Mouse (Mus musculus) CH12.LX (cell line): ENCODE measurements around the gene Pcbp4. TPM values are rescaled to one million over a fixed set of nuclear protein-coding genes. Genes with fewer than 3 reads are reported as not detected.

Experiments
- DNase-seq: peaks from one replicate; pipeline ENCODE4 v3.0.0-alpha.2; 2013; ENCODE audit errors: extremely low read depth
- H3K27ac ChIP-seq: 2 replicates; pipeline ENCODE4 v1.5.1; 2012; ENCODE audit warnings: low read depth, mild to moderate bottlenecking, control low read depth, moderate library complexity; ENCODE audit not compliant: insufficient read depth
- H3K27me3 ChIP-seq: replicated peaks from 2 replicates; pipeline ENCODE3; 2012; ENCODE audit warnings: inconsistent platforms
- H3K36me3 ChIP-seq, 2 experiments: replicated peaks in 1 of 2; 2 replicates each; pipeline versions ENCODE3 to v1.6.1; 2012; ENCODE audit warnings: inconsistent platforms in 1 of 2, low read length in 1 of 2, mild to moderate bottlenecking in 1 of 2, mixed read lengths in 1 of 2, moderate library complexity in 1 of 2; ENCODE audit not compliant: control insufficient read depth in 1 of 2, insufficient read depth in 1 of 2
- H3K4me1 ChIP-seq, 2 experiments: 2 replicates each; pipeline ENCODE4 v1.6.1; 2012; ENCODE audit warnings: inconsistent platforms in 1 of 2, moderate library complexity in 1 of 2; ENCODE audit not compliant: insufficient read depth in 2 of 2, control insufficient read depth in 1 of 2
- H3K4me2 ChIP-seq: 2 replicates; pipeline ENCODE4 v1.6.1; 2012; ENCODE audit warnings: low read depth, mild to moderate bottlenecking, control low read depth; ENCODE audit not compliant: poor library complexity, insufficient read depth, severe bottlenecking
- H3K4me3 ChIP-seq, 3 experiments: fragments of 150-350 bp in 1 of 3; sonication (generic) in 1 of 3; replicated peaks in 1 of 3; 2 replicates each; pipeline versions ENCODE3 to v1.5.1; 2011 to 2012; ENCODE audit warnings: low read depth in 2 of 3, low read length in 2 of 3, mild to moderate bottlenecking in 2 of 3, moderate library complexity in 2 of 3, control low read depth in 1 of 3, improper control_type of control experiment in 1 of 3, inconsistent platforms in 1 of 3, mixed read lengths in 1 of 3; ENCODE audit not compliant: poor library complexity in 1 of 3
- H3K79me2 ChIP-seq: replicated peaks from 2 replicates; pipeline ENCODE4 v1.6.1; 2012; ENCODE audit warnings: mild to moderate bottlenecking, moderate library complexity; ENCODE audit not compliant: control insufficient read depth, poor library complexity, insufficient read depth, severe bottlenecking; ENCODE audit errors: extremely low read depth
- H3K9ac ChIP-seq: 2 replicates; pipeline ENCODE4 v1.6.1; 2012; ENCODE audit warnings: low read depth, mild to moderate bottlenecking, control low read depth, moderate library complexity; ENCODE audit not compliant: insufficient read depth
- H3K9me3 ChIP-seq: replicated peaks from 2 replicates; pipeline ENCODE3; 2012; ENCODE audit warnings: low read length, inconsistent platforms, mixed read lengths
- BHLHE40 ChIP-seq: IDR thresholded peaks from 2 replicates; pipeline ENCODE4 v1.6.1; 2011; ENCODE audit warnings: mild to moderate bottlenecking, low read depth, low read length, improper control_type of control experiment
- CHD1 ChIP-seq: IDR thresholded peaks from 2 replicates; pipeline ENCODE4 v1.6.1; 2012; ENCODE audit warnings: low read depth, low read length, improper control_type of control experiment, inconsistent platforms
- EP300 ChIP-seq: IDR thresholded peaks from 2 replicates; pipeline ENCODE4 v1.6.1; 2011; ENCODE audit warnings: low read length, improper control_type of control experiment
- ETS1 ChIP-seq: conservative IDR thresholded peaks from 2 replicates; pipeline ENCODE4 v1.6.1; 2012; ENCODE audit warnings: low read depth, mild to moderate bottlenecking, inconsistent platforms, low read length, improper control_type of control experiment, moderate library complexity
- HCFC1 ChIP-seq: IDR thresholded peaks from 2 replicates; pipeline ENCODE4 v1.6.1; 2012; ENCODE audit warnings: low read depth, mild to moderate bottlenecking, inconsistent platforms, low read length, improper control_type of control experiment
- JUN ChIP-seq: IDR thresholded peaks from 2 replicates; pipeline ENCODE4 v1.6.1; 2011; ENCODE audit warnings: low read depth, mild to moderate bottlenecking, low read length, improper control_type of control experiment, moderate library complexity; ENCODE audit not compliant: insufficient read depth
- JUND ChIP-seq: conservative IDR thresholded peaks from 2 replicates; pipeline ENCODE4 v1.6.1; 2011; ENCODE audit warnings: low read depth, low read length, improper control_type of control experiment
- KAT2A ChIP-seq: IDR thresholded peaks from 2 replicates; pipeline ENCODE4 v1.6.1; 2012; ENCODE audit warnings: low read length, improper control_type of control experiment, inconsistent platforms; ENCODE audit not compliant: insufficient replicate concordance
- MAFK ChIP-seq: IDR thresholded peaks from 2 replicates; pipeline ENCODE4 v1.6.1; 2011; ENCODE audit warnings: low read length, improper control_type of control experiment; ENCODE audit not compliant: insufficient replicate concordance
- MAX ChIP-seq: IDR thresholded peaks from 2 replicates; pipeline ENCODE4 v1.6.1; 2011; ENCODE audit warnings: low read length, improper control_type of control experiment
- MAZ ChIP-seq: IDR thresholded peaks from 2 replicates; pipeline ENCODE4 v1.6.1; 2012; ENCODE audit warnings: low read depth, mild to moderate bottlenecking, inconsistent platforms, low read length, improper control_type of control experiment, moderate library complexity
- MEF2A ChIP-seq: IDR thresholded peaks from 2 replicates; pipeline ENCODE4 v1.6.1; 2014; ENCODE audit warnings: low read depth, mild to moderate bottlenecking, inconsistent platforms, low read length, improper control_type of control experiment, borderline replicate concordance
- MXI1 ChIP-seq: IDR thresholded peaks from 2 replicates; pipeline ENCODE4 v1.6.1; 2011; ENCODE audit warnings: mild to moderate bottlenecking, low read depth, low read length, improper control_type of control experiment
- MYC ChIP-seq: IDR thresholded peaks from 2 replicates; pipeline ENCODE4 v1.6.1; 2011; ENCODE audit warnings: low read depth, mild to moderate bottlenecking, improper control_type of control experiment, low read length
- NELFE ChIP-seq: IDR thresholded peaks from 2 replicates; pipeline ENCODE4 v1.6.1; 2011; ENCODE audit warnings: low read depth, low read length, improper control_type of control experiment
- NRF1 ChIP-seq: IDR thresholded peaks from 2 replicates; pipeline ENCODE4 v1.6.1; 2014; ENCODE audit warnings: low read depth, mild to moderate bottlenecking, inconsistent platforms, low read length, improper control_type of control experiment, moderate library complexity
- POLR2A ChIP-seq: IDR thresholded peaks from 2 replicates; pipeline ENCODE4 v1.6.1; 2011; ENCODE audit warnings: low read depth, mild to moderate bottlenecking, improper control_type of control experiment, low read length
- POLR2AphosphoS2 ChIP-seq: IDR thresholded peaks from 2 replicates; pipeline ENCODE4 v1.6.1; 2011; ENCODE audit warnings: low read depth, low read length, improper control_type of control experiment
- RCOR1 ChIP-seq: conservative IDR thresholded peaks from 2 replicates; pipeline ENCODE4 v1.6.1; 2012; ENCODE audit warnings: low read depth, mild to moderate bottlenecking, inconsistent platforms, low read length, improper control_type of control experiment
- SIN3A ChIP-seq: IDR thresholded peaks from 2 replicates; pipeline ENCODE4 v1.6.1; 2012; ENCODE audit warnings: low read length, improper control_type of control experiment, inconsistent platforms
- SMC3 ChIP-seq: IDR thresholded peaks from 2 replicates; pipeline ENCODE4 v1.6.1; 2011; ENCODE audit warnings: low read depth, low read length, improper control_type of control experiment
- TBP ChIP-seq: conservative IDR thresholded peaks from 2 replicates; pipeline ENCODE4 v1.6.1; 2011; ENCODE audit warnings: low read depth, low read length, improper control_type of control experiment
- TCF12 ChIP-seq: IDR thresholded peaks from 2 replicates; pipeline ENCODE4 v1.6.1; 2014; ENCODE audit warnings: low read depth, mild to moderate bottlenecking, inconsistent platforms, low read length, improper control_type of control experiment
- UBTF ChIP-seq: IDR thresholded peaks from 2 replicates; pipeline ENCODE4 v1.6.1; 2012; ENCODE audit warnings: low read depth, mild to moderate bottlenecking, inconsistent platforms, low read length, improper control_type of control experiment, moderate library complexity
- USF1 ChIP-seq: IDR thresholded peaks from 2 replicates; pipeline ENCODE4 v1.6.1; 2014; ENCODE audit warnings: low read depth, mild to moderate bottlenecking, inconsistent platforms, low read length, improper control_type of control experiment
- USF2 ChIP-seq: conservative IDR thresholded peaks from 2 replicates; pipeline ENCODE4 v1.6.1; 2011; ENCODE audit warnings: low read depth, low read length, improper control_type of control experiment
- ZC3H11A ChIP-seq: IDR thresholded peaks from 2 replicates; pipeline ENCODE4 v1.6.1; 2012; ENCODE audit warnings: low read depth, mild to moderate bottlenecking, inconsistent platforms, low read length, improper control_type of control experiment
- ZKSCAN1 ChIP-seq: IDR thresholded peaks from 2 replicates; pipeline ENCODE4 v1.6.1; 2012; ENCODE audit warnings: low read depth, inconsistent platforms, low read length, improper control_type of control experiment, borderline replicate concordance
- dilution Hi-C: fragments of 300-500 bp; cut with MboI; formaldehyde crosslinking; loops from 2 replicates; pipeline ENCODE4 v1.14.3; 2020; ENCODE audit warnings: low sequenced_read_pairs; ENCODE audit not compliant: extremely low pct_unique_long_range_greater_than_20kb, extremely low pct_ligation_motif_present
- in situ Hi-C: fragments of 300-500 bp; cut with MboI; formaldehyde crosslinking; loops from 3 replicates; pipeline ENCODE4 v1.14.3; 2019; ENCODE audit warnings: low sequenced_read_pairs, low pct_ligation_motif_present, low pct_unique_long_range_greater_than_20kb, mixed read lengths
- polyA plus RNA-seq: library from polyadenylated mRNA; unstranded; fragments of >175 nt; gene quantifications from 2 replicates; pipeline ENCODE4 v1.2.1, GENCODE M21; 2012; ENCODE audit warnings: low read depth; ENCODE audit not compliant: insufficient read length
- total RNA-seq, 2 experiments: library from RNA; depleted of rRNA; stranded (reverse); fragments of 300-350 nt in 1 of 2; fragments of >200 nt in 1 of 2; gene quantifications; 2 replicates each; pipeline ENCODE4 v1.2.3; 2012 to 2014

Gene Pcbp4
- total and polyA plus RNA-seq, 3 experiments, result 44.0 to 54.2 (median 44.1) TPM

DNA sequence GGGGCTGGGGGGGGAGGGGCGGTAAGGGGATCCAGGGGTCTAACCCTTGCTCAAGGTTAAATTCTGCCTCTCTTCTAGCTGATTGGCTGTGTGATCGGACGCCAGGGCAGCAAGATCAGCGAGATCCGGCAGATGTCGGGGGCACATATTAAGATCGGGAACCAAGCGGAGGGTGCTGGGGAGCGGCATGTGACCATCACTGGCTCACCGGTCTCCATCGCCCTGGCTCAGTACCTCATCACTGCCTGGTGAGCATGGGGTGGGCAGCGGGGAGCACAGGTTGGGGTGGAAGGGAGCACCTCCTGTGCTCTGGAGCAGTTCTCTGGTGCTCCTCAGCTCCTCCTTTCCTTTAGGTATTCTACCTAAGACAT lies 9.3 kb downstream of the Pcbp4 start:
- Histone ChIP-seq H3K9me3 (peaks cover 16% of the 10 kb centered on the region), H3K4me2 (no peak overlapping the region), H3K36me3 (peaks cover 45 to 77% of the 10 kb centered on the region in 2 experiments), H3K27me3 (no peaks in the 10 kb centered on the region), H3K4me3 (no peak overlapping the region), H3K79me2 (no peaks in the 10 kb centered on the region), H3K9ac (no peak overlapping the region), H3K27ac (no peak overlapping the region), H3K4me1 (peaks cover 0 to 14% of the 10 kb centered on the region in 2 experiments; a peak in 1 of 4 replicates)
- in situ Hi-C loops (no loop called here), dilution Hi-C loops (no loop called here)
- DNase-seq, result no peak
- TF ChIP-seq JUN (no peak), BHLHE40 (no peak), ZKSCAN1 (no peak), RCOR1 (no peak), POLR2AphosphoS2 (no peak), CHD1 (no peak), UBTF (no peak), MXI1 (no peak), USF1 (no peak), TCF12 (no peak), EP300 (no peak), MEF2A (no peak), MYC (no peak), JUND (no peak), MAFK (no peak), HCFC1 (no peak), ETS1 (no peak), NRF1 (no peak)

DNA sequence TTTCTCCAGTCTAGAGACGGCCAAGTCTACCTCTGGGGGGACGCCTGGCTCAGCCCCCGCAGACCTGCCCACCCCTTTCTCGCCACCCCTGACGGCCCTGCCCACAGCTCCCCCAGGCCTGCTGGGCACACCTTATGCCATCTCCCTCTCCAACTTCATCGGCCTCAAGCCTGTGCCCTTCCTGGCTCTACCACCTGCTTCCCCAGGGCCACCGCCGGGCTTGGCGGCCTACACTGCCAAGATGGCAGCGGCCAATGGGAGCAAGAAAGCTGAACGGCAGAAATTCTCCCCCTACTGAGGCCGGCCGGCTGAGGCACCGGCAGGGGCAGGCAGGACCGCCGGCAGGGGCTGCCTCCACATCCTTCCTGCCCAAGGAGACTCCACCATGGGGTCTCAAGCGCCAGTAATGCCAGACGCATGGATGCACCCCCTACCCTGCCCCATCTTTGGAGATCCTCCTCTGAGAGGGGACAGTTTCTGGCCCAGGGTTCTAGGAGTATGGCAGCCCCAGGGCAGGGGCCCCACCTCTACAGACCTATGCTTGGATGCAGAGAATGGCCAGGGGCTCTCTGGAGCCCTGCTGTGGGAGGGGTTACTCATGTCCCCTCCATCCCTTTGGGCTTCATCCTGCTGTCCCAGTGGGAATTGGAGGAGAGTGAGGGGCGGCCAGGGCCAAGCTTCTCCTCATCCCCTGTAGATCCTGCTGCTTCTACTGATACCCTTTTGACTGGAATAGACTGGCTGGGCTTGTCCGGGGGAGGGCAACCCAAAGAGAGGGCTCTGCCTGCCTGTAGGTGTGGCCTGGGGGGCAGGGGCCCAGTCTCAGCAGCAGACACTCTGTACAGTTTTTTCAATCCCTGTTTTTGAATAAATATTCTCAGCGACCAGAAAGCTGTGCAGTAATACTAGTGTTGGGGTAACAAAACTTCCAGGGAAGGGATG lies 10.3 kb downstream of the Pcbp4 start:
- DNase-seq, result no peak
- Histone ChIP-seq H3K27me3 (no peaks in the 10 kb centered on the region), H3K79me2 (no peaks in the 10 kb centered on the region), H3K4me3 (no peak overlapping the region), H3K9ac (no peak overlapping the region), H3K27ac (no peak overlapping the region), H3K4me1 (peaks cover 0 to 5% of the 10 kb centered on the region in 2 experiments; a peak in 1 of 4 replicates), H3K36me3 (peaks cover 45 to 68% of the 10 kb centered on the region in 2 experiments), H3K4me2 (no peak overlapping the region), H3K9me3 (peaks cover 16% of the 10 kb centered on the region)
- in situ Hi-C loops (no loop called here), dilution Hi-C loops (no loop called here)
- TF ChIP-seq MAZ (no peak), JUND (no peak), UBTF (no peak), ZC3H11A (no peak), USF1 (no peak), KAT2A (no peak), MAX (no peak), USF2 (no peak), POLR2A (no peak), JUN (no peak), SMC3 (no peak), TBP (no peak), NELFE (no peak), MYC (no peak), SIN3A (no peak)
